Mouse (Mus musculus) gastrocnemius, adult 2 months (tissue): ENCODE results near the gene Emp2. TPM values are rescaled to one million over a fixed set of nuclear protein-coding genes. Genes with fewer than 3 reads are reported as not detected.

Experiments used
- DNase-seq: peaks from one replicate; pipeline ENCODE4 v3.0.0; 2022
- H3K27ac ChIP-seq: fragments of 200-600 bp; 2 replicates; pipeline ENCODE4 v1.8.1; 2022; ENCODE audit warnings: mild to moderate bottlenecking
- H3K4me3 ChIP-seq: fragments of 200-600 bp; 2 replicates; pipeline ENCODE4 v1.8.1; 2022; ENCODE audit warnings: mild to moderate bottlenecking, moderate library complexity
- CTCF ChIP-seq: fragments of 200-600 bp; IDR thresholded peaks from 2 replicates; pipeline ENCODE4 v1.8.1; 2022; ENCODE audit warnings: antibody characterized with exemption, mild to moderate bottlenecking, moderate library complexity
- intact Hi-C: fragments of 180-260 bp; cut with DNase I; formaldehyde crosslinking; loops from one replicate; pipeline ENCODE4 v1.15.1; 2025
- long read RNA-seq, 2 experiments: library from polyadenylated mRNA; stranded (forward); transcript quantifications; one replicate each; pipeline ENCODE4 v2.0.0; 2021
- total RNA-seq, 2 experiments: library from RNA; stranded (reverse); gene quantifications; 2 replicates each; pipeline ENCODE4 v1.2.3; 2021

Emp2 gene
- 1 to 10 TPM; 4.2 to 6.7 TPM for total RNA-seq
- long read RNA-seq, experiment 1, transcript Emp2-201 (5 exons, 3,440 nt) = major isoform, 17 of 19 reads
- long read RNA-seq, experiment 1, partial matches to known transcripts = 0 of 19 reads
- long read RNA-seq, experiment 1, other reads (novel, unspliced or antisense) = 2 of 19 reads
- long read RNA-seq, experiment 2, transcript Emp2-201 (5 exons, 3,440 nt) = major isoform, 5 of 6 reads
- long read RNA-seq, experiment 2, partial matches to known transcripts = 1 of 6 reads
- long read RNA-seq, experiment 2, other reads (novel, unspliced or antisense) = 0 of 6 reads

GRCm38 (mm10) chr16:10313646-10314088, at the start of gene Emp2:
TSS of gene Emp2 (minus strand) at chr16:10313968.
- H3K27ac ChIP-seq = peak within 1 kb of the TSS; percentile 86
- DNase-seq = peak; percentile 83
- no peak for TF ChIP-seq CTCF
- intact Hi-C loops = no loop called here
- H3K4me3 ChIP-seq = peak within 1 kb of the TSS; percentile 87

GRCm38 (mm10) chr16:10363061-10363460, 49.3 kb upstream of the Emp2 start:
- H3K27ac ChIP-seq = no peak overlapping the region
- no peak overlapping the region for H3K4me3 ChIP-seq
- DNase-seq = no peak
- TF ChIP-seq CTCF = no peak
- intact Hi-C loops = no loop called here

GRCm38 (mm10) chr16:10359241-10359640, 45.5 kb upstream of the Emp2 start:
- no peak for DNase-seq
- H3K27ac ChIP-seq = no peak overlapping the region
- no peak overlapping the region for H3K4me3 ChIP-seq
- intact Hi-C loops = no loop called here
- TF ChIP-seq CTCF = no peak

GRCm38 (mm10) chr16:10358010-10358934, 44.5 kb upstream of the Emp2 start:
- Histone ChIP-seq H3K27ac (no peak overlapping the region), H3K4me3 (peak overlapping the region; percentile 32)
- DNase-seq = peak; percentile 30
- intact Hi-C loops = no loop called here
- TF ChIP-seq CTCF = no peak

- no peak overlapping the region for H3K4me3 ChIP-seq
- intact Hi-C loops = no loop called here
- H3K27ac ChIP-seq = no peak overlapping the region
- TF ChIP-seq CTCF = no peak
- peak; percentile 41 for DNase-seq
Observed at GRCm38 (mm10) chr16:10355004-10355403, 41.2 kb upstream of the Emp2 start.

GRCm38 (mm10) chr16:10351050-10351636, 37.4 kb upstream of the Emp2 start:
- no peak for DNase-seq
- H3K27ac ChIP-seq = no peak overlapping the region
- H3K4me3 ChIP-seq = no peak overlapping the region
- TF ChIP-seq CTCF = no peak
- intact Hi-C loops = no loop called here

- no peak for DNase-seq
- Histone ChIP-seq H3K27ac (no peak overlapping the region), H3K4me3 (no peak overlapping the region)
- TF ChIP-seq CTCF = no peak
- intact Hi-C loops = no loop called here
Observed at GRCm38 (mm10) chr16:10349876-10350275, 36.1 kb upstream of the Emp2 start.

GRCm38 (mm10) chr16:10349436-10349835, 35.7 kb upstream of the Emp2 start:
- no peak overlapping the region for H3K27ac ChIP-seq
- intact Hi-C loops = no loop called here
- H3K4me3 ChIP-seq = no peak overlapping the region
- no peak for DNase-seq
- no peak for TF ChIP-seq CTCF

GRCm38 (mm10) chr16:10347551-10347950, 33.8 kb upstream of the Emp2 start:
- Histone ChIP-seq H3K4me3 (no peak overlapping the region), H3K27ac (0 out of 2 replicates have a peak overlapping the region, but pooled peaks have one; percentile 12)
- no peak for DNase-seq
- intact Hi-C loops = no loop called here
- no peak for TF ChIP-seq CTCF

- no peak for DNase-seq
- intact Hi-C loops = no loop called here
- no peak for TF ChIP-seq CTCF
- no peak overlapping the region for H3K27ac ChIP-seq
- H3K4me3 ChIP-seq = no peak overlapping the region
Observed at GRCm38 (mm10) chr16:10341110-10341509, 27.3 kb upstream of the Emp2 start.

- intact Hi-C loops = no loop called here
- DNase-seq = no peak
- Histone ChIP-seq H3K4me3 (no peak overlapping the region), H3K27ac (no peak overlapping the region)
- TF ChIP-seq CTCF = no peak
Observed at GRCm38 (mm10) chr16:10339930-10340329, 26.2 kb upstream of the Emp2 start.

GRCm38 (mm10) chr16:10338601-10339000, 24.8 kb upstream of the Emp2 start:
- Histone ChIP-seq H3K4me3 (no peak overlapping the region), H3K27ac (no peak overlapping the region)
- no peak for DNase-seq
- no peak for TF ChIP-seq CTCF
- intact Hi-C loops = no loop called here
